Mouse (Mus musculus) CH12.LX (cell line): ENCODE data around the gene Gm15737. TPM values are rescaled to one million over a fixed set of nuclear protein-coding genes. Genes with fewer than 3 reads are reported as not detected.
A peak's percentile ranks its signal among the peaks of the same experiment; 100 is the strongest.

Experiments used
- DNase-seq: peaks from one replicate; pipeline ENCODE4 v3.0.0-alpha.2; 2013; ENCODE audit errors: extremely low read depth
- H3K27ac ChIP-seq: 2 replicates; pipeline ENCODE4 v1.5.1; 2012; ENCODE audit warnings: low read depth, mild to moderate bottlenecking, control low read depth, moderate library complexity; ENCODE audit not compliant: insufficient read depth
- H3K27me3 ChIP-seq: replicated peaks from 2 replicates; pipeline ENCODE3; 2012; ENCODE audit warnings: inconsistent platforms
- H3K36me3 ChIP-seq, 2 experiments: replicated peaks in 1 of 2; 2 replicates each; pipeline versions ENCODE3 to v1.6.1; 2012; ENCODE audit warnings: inconsistent platforms in 1 of 2, low read length in 1 of 2, mild to moderate bottlenecking in 1 of 2, mixed read lengths in 1 of 2, moderate library complexity in 1 of 2; ENCODE audit not compliant: control insufficient read depth in 1 of 2, insufficient read depth in 1 of 2
- H3K4me1 ChIP-seq, 2 experiments: 2 replicates each; pipeline ENCODE4 v1.6.1; 2012; ENCODE audit warnings: inconsistent platforms in 1 of 2, moderate library complexity in 1 of 2; ENCODE audit not compliant: insufficient read depth in 2 of 2, control insufficient read depth in 1 of 2
- H3K4me2 ChIP-seq: 2 replicates; pipeline ENCODE4 v1.6.1; 2012; ENCODE audit warnings: low read depth, mild to moderate bottlenecking, control low read depth; ENCODE audit not compliant: poor library complexity, insufficient read depth, severe bottlenecking
- H3K4me3 ChIP-seq, 3 experiments: fragments of 150-350 bp in 1 of 3; sonication (generic) in 1 of 3; replicated peaks in 1 of 3; 2 replicates each; pipeline versions ENCODE3 to v1.5.1; 2011 to 2012; ENCODE audit warnings: low read depth in 2 of 3, low read length in 2 of 3, mild to moderate bottlenecking in 2 of 3, moderate library complexity in 2 of 3, control low read depth in 1 of 3, improper control_type of control experiment in 1 of 3, inconsistent platforms in 1 of 3, mixed read lengths in 1 of 3; ENCODE audit not compliant: poor library complexity in 1 of 3
- H3K79me2 ChIP-seq: replicated peaks from 2 replicates; pipeline ENCODE4 v1.6.1; 2012; ENCODE audit warnings: mild to moderate bottlenecking, moderate library complexity; ENCODE audit not compliant: control insufficient read depth, poor library complexity, insufficient read depth, severe bottlenecking; ENCODE audit errors: extremely low read depth
- H3K9ac ChIP-seq: 2 replicates; pipeline ENCODE4 v1.6.1; 2012; ENCODE audit warnings: low read depth, mild to moderate bottlenecking, control low read depth, moderate library complexity; ENCODE audit not compliant: insufficient read depth
- H3K9me3 ChIP-seq: replicated peaks from 2 replicates; pipeline ENCODE3; 2012; ENCODE audit warnings: low read length, inconsistent platforms, mixed read lengths
- CHD1 ChIP-seq: IDR thresholded peaks from 2 replicates; pipeline ENCODE4 v1.6.1; 2012; ENCODE audit warnings: low read depth, low read length, improper control_type of control experiment, inconsistent platforms
- CTCF ChIP-seq, 2 experiments: IDR thresholded peaks in 1 of 2; conservative IDR thresholded peaks in 1 of 2; 2 replicates each; pipeline ENCODE4 v1.5.1; 2011 to 2012; ENCODE audit warnings: low read depth in 2 of 2, low read length in 2 of 2, improper control_type of control experiment in 1 of 2, inconsistent platforms in 1 of 2, mild to moderate bottlenecking in 1 of 2, moderate library complexity in 1 of 2
- E2F4 ChIP-seq: IDR thresholded peaks from 2 replicates; pipeline ENCODE4 v1.6.1; 2011; ENCODE audit warnings: low read depth, low read length, improper control_type of control experiment; ENCODE audit not compliant: insufficient replicate concordance
- ELF1 ChIP-seq: IDR thresholded peaks from 2 replicates; pipeline ENCODE4 v1.6.1; 2014; ENCODE audit warnings: low read depth, mild to moderate bottlenecking, inconsistent platforms, low read length, improper control_type of control experiment
- EP300 ChIP-seq: IDR thresholded peaks from 2 replicates; pipeline ENCODE4 v1.6.1; 2011; ENCODE audit warnings: low read length, improper control_type of control experiment
- ETS1 ChIP-seq: conservative IDR thresholded peaks from 2 replicates; pipeline ENCODE4 v1.6.1; 2012; ENCODE audit warnings: low read depth, mild to moderate bottlenecking, inconsistent platforms, low read length, improper control_type of control experiment, moderate library complexity
- GABPA ChIP-seq: IDR thresholded peaks from 2 replicates; pipeline ENCODE4 v1.6.1; 2012; ENCODE audit warnings: low read depth, low read length, improper control_type of control experiment, inconsistent platforms; ENCODE audit not compliant: insufficient replicate concordance
- HCFC1 ChIP-seq: IDR thresholded peaks from 2 replicates; pipeline ENCODE4 v1.6.1; 2012; ENCODE audit warnings: low read depth, mild to moderate bottlenecking, inconsistent platforms, low read length, improper control_type of control experiment
- IRF4 ChIP-seq: IDR thresholded peaks from 2 replicates; pipeline ENCODE4 v1.6.1; 2014; ENCODE audit warnings: low read depth, mild to moderate bottlenecking, inconsistent platforms, low read length, improper control_type of control experiment
- JUN ChIP-seq: IDR thresholded peaks from 2 replicates; pipeline ENCODE4 v1.6.1; 2011; ENCODE audit warnings: low read depth, mild to moderate bottlenecking, low read length, improper control_type of control experiment, moderate library complexity; ENCODE audit not compliant: insufficient read depth
- MAFK ChIP-seq: IDR thresholded peaks from 2 replicates; pipeline ENCODE4 v1.6.1; 2011; ENCODE audit warnings: low read length, improper control_type of control experiment; ENCODE audit not compliant: insufficient replicate concordance
- MAZ ChIP-seq: IDR thresholded peaks from 2 replicates; pipeline ENCODE4 v1.6.1; 2012; ENCODE audit warnings: low read depth, mild to moderate bottlenecking, inconsistent platforms, low read length, improper control_type of control experiment, moderate library complexity
- MEF2A ChIP-seq: IDR thresholded peaks from 2 replicates; pipeline ENCODE4 v1.6.1; 2014; ENCODE audit warnings: low read depth, mild to moderate bottlenecking, inconsistent platforms, low read length, improper control_type of control experiment, borderline replicate concordance
- MXI1 ChIP-seq: IDR thresholded peaks from 2 replicates; pipeline ENCODE4 v1.6.1; 2011; ENCODE audit warnings: mild to moderate bottlenecking, low read depth, low read length, improper control_type of control experiment
- MYC ChIP-seq: IDR thresholded peaks from 2 replicates; pipeline ENCODE4 v1.6.1; 2011; ENCODE audit warnings: low read depth, mild to moderate bottlenecking, improper control_type of control experiment, low read length
- NRF1 ChIP-seq: IDR thresholded peaks from 2 replicates; pipeline ENCODE4 v1.6.1; 2014; ENCODE audit warnings: low read depth, mild to moderate bottlenecking, inconsistent platforms, low read length, improper control_type of control experiment, moderate library complexity
- POLR2A ChIP-seq: IDR thresholded peaks from 2 replicates; pipeline ENCODE4 v1.6.1; 2011; ENCODE audit warnings: low read depth, mild to moderate bottlenecking, improper control_type of control experiment, low read length
- POLR2AphosphoS2 ChIP-seq: IDR thresholded peaks from 2 replicates; pipeline ENCODE4 v1.6.1; 2011; ENCODE audit warnings: low read depth, low read length, improper control_type of control experiment
- RAD21 ChIP-seq: IDR thresholded peaks from 2 replicates; pipeline ENCODE4 v1.6.1; 2011; ENCODE audit warnings: low read depth, mild to moderate bottlenecking, low read length, improper control_type of control experiment, moderate library complexity
- RCOR1 ChIP-seq: conservative IDR thresholded peaks from 2 replicates; pipeline ENCODE4 v1.6.1; 2012; ENCODE audit warnings: low read depth, mild to moderate bottlenecking, inconsistent platforms, low read length, improper control_type of control experiment
- SMC3 ChIP-seq: IDR thresholded peaks from 2 replicates; pipeline ENCODE4 v1.6.1; 2011; ENCODE audit warnings: low read depth, low read length, improper control_type of control experiment
- TBP ChIP-seq: conservative IDR thresholded peaks from 2 replicates; pipeline ENCODE4 v1.6.1; 2011; ENCODE audit warnings: low read depth, low read length, improper control_type of control experiment
- UBTF ChIP-seq: IDR thresholded peaks from 2 replicates; pipeline ENCODE4 v1.6.1; 2012; ENCODE audit warnings: low read depth, mild to moderate bottlenecking, inconsistent platforms, low read length, improper control_type of control experiment, moderate library complexity
- USF2 ChIP-seq: conservative IDR thresholded peaks from 2 replicates; pipeline ENCODE4 v1.6.1; 2011; ENCODE audit warnings: low read depth, low read length, improper control_type of control experiment
- ZC3H11A ChIP-seq: IDR thresholded peaks from 2 replicates; pipeline ENCODE4 v1.6.1; 2012; ENCODE audit warnings: low read depth, mild to moderate bottlenecking, inconsistent platforms, low read length, improper control_type of control experiment
- ZMIZ1 ChIP-seq: IDR thresholded peaks from 2 replicates; pipeline ENCODE4 v1.6.1; 2012; ENCODE audit warnings: low read depth, mild to moderate bottlenecking, inconsistent platforms, low read length, improper control_type of control experiment
- ZNF384 ChIP-seq: IDR thresholded peaks from 2 replicates; pipeline ENCODE4 v1.6.1; 2012; ENCODE audit warnings: low read depth, low read length, improper control_type of control experiment, inconsistent platforms
- dilution Hi-C: fragments of 300-500 bp; cut with MboI; formaldehyde crosslinking; loops from 2 replicates; pipeline ENCODE4 v1.14.3; 2020; ENCODE audit warnings: low sequenced_read_pairs; ENCODE audit not compliant: extremely low pct_unique_long_range_greater_than_20kb, extremely low pct_ligation_motif_present
- in situ Hi-C: fragments of 300-500 bp; cut with MboI; formaldehyde crosslinking; loops from 3 replicates; pipeline ENCODE4 v1.14.3; 2019; ENCODE audit warnings: low sequenced_read_pairs, low pct_ligation_motif_present, low pct_unique_long_range_greater_than_20kb, mixed read lengths
- polyA plus RNA-seq: library from polyadenylated mRNA; unstranded; fragments of >175 nt; gene quantifications from 2 replicates; pipeline ENCODE4 v1.2.1, GENCODE M21; 2012; ENCODE audit warnings: low read depth; ENCODE audit not compliant: insufficient read length
- total RNA-seq, 2 experiments: library from RNA; depleted of rRNA; stranded (reverse); fragments of 300-350 nt in 1 of 2; fragments of >200 nt in 1 of 2; gene quantifications; 2 replicates each; pipeline ENCODE4 v1.2.3; 2012 to 2014

The Gm15737 gene
- total and polyA plus RNA-seq, 3 experiments = not detected

DNA sequence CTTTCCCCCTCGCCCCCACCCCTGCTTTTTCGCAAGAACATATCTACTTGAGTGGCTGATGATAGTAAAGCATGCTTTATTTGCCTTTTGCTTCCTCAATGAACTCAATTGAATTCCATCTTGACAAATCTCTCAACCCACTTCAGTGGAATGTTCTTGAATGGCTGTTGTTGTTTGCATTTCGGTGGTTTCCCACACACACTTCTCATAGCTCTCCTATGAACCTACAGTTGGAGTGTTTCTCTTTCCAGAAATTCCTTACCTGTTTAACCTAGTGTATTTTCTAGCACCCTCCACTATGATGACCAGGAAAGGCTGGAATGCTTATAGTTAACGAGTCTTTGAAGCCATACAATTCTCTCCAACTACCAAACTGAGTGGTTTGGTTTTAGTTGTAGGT, 14.3 kb upstream of the Gm15737 start:
- Histone ChIP-seq H3K27me3 (no peaks in the 10 kb centered on the region), H3K4me1 (no peaks in the 10 kb centered on the region), H3K9ac (no peak overlapping the region), H3K79me2 (no peaks in the 10 kb centered on the region), H3K4me3 (no peak overlapping the region), H3K4me2 (no peak overlapping the region), H3K27ac (no peak overlapping the region), H3K36me3 (no peaks in the 10 kb centered on the region), H3K9me3 (peaks cover 74% of the 10 kb centered on the region)
- dilution Hi-C loops (no loop called here), in situ Hi-C loops (no loop called here)
- no peak for TF ChIP-seq ZC3H11A
- no peak for TF ChIP-seq ELF1
- TF ChIP-seq POLR2AphosphoS2 = no peak
- TF ChIP-seq USF2 = no peak
- no peak for TF ChIP-seq CTCF (conservative IDR thresholded peaks at IDR 0.05 in 1 of 2, IDR thresholded peaks at IDR 0.05 in 1 of 2; ENCODE audit: low read depth in 2 of 2, low read length in 2 of 2)
- TF ChIP-seq RCOR1 = no peak
- TF ChIP-seq SMC3 = no peak
- TF ChIP-seq MAZ = no peak
- no peak for TF ChIP-seq CHD1
- no peak for TF ChIP-seq MAFK
- no peak for TF ChIP-seq E2F4
- TF ChIP-seq EP300 = no peak
- TF ChIP-seq NRF1 = no peak
- no peak for TF ChIP-seq ZNF384
- TF ChIP-seq JUN = no peak
- no peak for TF ChIP-seq MXI1
- no peak for TF ChIP-seq GABPA
- no peak for TF ChIP-seq IRF4
- TF ChIP-seq MYC = no peak
- TF ChIP-seq TBP = no peak
- DNase-seq = no peak

DNA sequence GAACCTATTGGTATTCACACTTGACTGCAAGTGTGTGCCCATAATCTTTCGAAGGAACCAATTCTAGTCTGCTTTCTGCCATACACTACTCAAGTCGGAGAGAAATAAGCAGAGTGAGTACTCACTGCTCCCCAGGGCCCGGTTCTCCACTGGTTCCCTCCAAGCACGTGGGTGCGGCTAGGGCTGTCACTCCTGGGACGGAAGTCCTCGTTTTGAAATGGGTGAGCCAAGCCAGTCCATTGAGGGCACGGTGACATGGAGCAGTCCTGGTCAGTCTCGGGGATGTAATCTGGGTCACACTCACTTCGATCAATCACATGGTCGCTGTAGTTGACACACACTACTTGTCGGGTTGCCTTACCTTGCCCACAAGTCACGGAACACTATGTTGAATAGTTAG, 11.4 kb upstream of the Gm15737 start:
- Histone ChIP-seq H3K4me1 (no peaks in the 10 kb centered on the region), H3K27ac (no peak overlapping the region), H3K9me3 (peaks cover 71% of the 10 kb centered on the region), H3K36me3 (no peaks in the 10 kb centered on the region), H3K4me3 (peak overlapping the region in 1 of 3 experiments; percentile 2), H3K9ac (no peak overlapping the region), H3K4me2 (no peak overlapping the region), H3K27me3 (no peaks in the 10 kb centered on the region), H3K79me2 (no peaks in the 10 kb centered on the region)
- in situ Hi-C loops = no loop called here
- dilution Hi-C loops = no loop called here
- no peak for DNase-seq
- TF ChIP-seq MYC (no peak), RCOR1 (no peak), GABPA (no peak), JUN (no peak), SMC3 (no peak), HCFC1 (no peak), MXI1 (no peak), E2F4 (no peak), UBTF (no peak), POLR2A (no peak), ELF1 (no peak), RAD21 (no peak), NRF1 (no peak), MEF2A (no peak), ZMIZ1 (no peak), ETS1 (no peak), POLR2AphosphoS2 (no peak)
- TF ChIP-seq, all 38 proteins: peak for 0
